Comparison of ENCODE assay signal across 12 mouse cellular contexts in genomic region chr7:101472598-101473558, GRCm38 (mm10). TPM values are rescaled to one million over a fixed set of nuclear protein-coding genes. Genes with fewer than 3 reads are reported as not detected.
DNase-seq lines count a peak whose midpoint lies in the region; ATAC-seq lines count a peak whose summit lies in the region.
"Had no signal": no experiment of that assay in that cellular context is flagged by ENCODE, and none has a peak within 500 bp of the region (broad histone marks: within the 10 kb centered on the region; RNA-seq: fewer than 3 reads in every experiment).

No protein-coding gene starts in this region.

- H3K9me3 ChIP-seq in heart, embryonic 16.5 days (replicated peaks; ENCODE audit: control insufficient read depth, low read length): no peaks in the 10 kb centered on the region
- H3K9me3 ChIP-seq: embryonic facial prominence, embryonic 13.5 days; neural tube, embryonic 15.5 days had no signal

- ATAC-seq in heart, embryonic 16.5 days (replicated peaks; ENCODE audit: extremely low read depth, insufficient read depth, low FRiP score): peak; percentile 49
- no peak for ATAC-seq in megakaryocyte-erythroid progenitor cell, adult 5-6 weeks (replicated peaks; ENCODE audit: low FRiP score, low TSS enrichment, poor library complexity, severe bottlenecking)
- ATAC-seq: activated CD4-positive, CD25-positive, alpha-beta regulatory T cell, adult 4 months had no signal

- DNase-seq in kidney, postnatal 10 days: peak; percentile 54
- DNase-seq in kidney, adult 8-10 months: no peak
- DNase-seq in 3134 (ENCODE audit: extremely low read depth, insufficient read length, low spot score): peak; percentile 71
- DNase-seq in brain, adult 2 months (ENCODE audit: low read depth, low spot score): peak; percentile 38
- DNase-seq in frontal cortex, postnatal 25 days (ENCODE audit: low spot score in 2 of 2): no peak
- DNase-seq in cerebellum, postnatal 25 days: no peak
- DNase-seq: thymus, postnatal 25 days had no signal

- H3K4me2 ChIP-seq in heart, embryonic 16.5 days (ENCODE audit: low read depth, low read length): peak overlapping the region; percentile 11; the same call in 1 of the 2 replicates
- H3K4me2 ChIP-seq: embryonic facial prominence, embryonic 13.5 days; neural tube, embryonic 15.5 days had no signal

- peaks cover 23% of the 10 kb centered on the region for H3K4me1 ChIP-seq in heart, embryonic 16.5 days (ENCODE audit: control insufficient read depth, insufficient read depth, low read length)

- 0 out of 2 replicates have a peak overlapping the region, but pooled peaks have one; percentile 28 for H3K9ac ChIP-seq in heart, embryonic 16.5 days (ENCODE audit: low read length)
- H3K9ac ChIP-seq: embryonic facial prominence, embryonic 13.5 days; neural tube, embryonic 15.5 days had no signal

- peak overlapping the region; percentile 80 for H3K27ac ChIP-seq in heart, embryonic 16.5 days (ENCODE audit: low read length)
- H3K27ac ChIP-seq: embryonic facial prominence, embryonic 13.5 days had no signal

- no peaks in the 10 kb centered on the region for H3K36me3 ChIP-seq in heart, embryonic 16.5 days (ENCODE audit: control insufficient read depth, insufficient read depth)
- H3K36me3 ChIP-seq: embryonic facial prominence, embryonic 13.5 days; neural tube, embryonic 15.5 days had no signal

- H3K4me3 ChIP-seq in heart, embryonic 16.5 days (ENCODE audit: low read length): no peak overlapping the region
- H3K4me3 ChIP-seq: embryonic facial prominence, embryonic 13.5 days; neural tube, embryonic 15.5 days had no signal

- WGBS in heart, embryonic 16.5 days: 25% methylated on average over 10 of the region's 10 CpGs

- no peaks in the 10 kb centered on the region for H3K27me3 ChIP-seq in heart, embryonic 16.5 days (ENCODE audit: control insufficient read depth, insufficient read depth, low read length)
- H3K27me3 ChIP-seq: embryonic facial prominence, embryonic 13.5 days; neural tube, embryonic 15.5 days had no signal

RNA-seq across cellular contexts. Expression of gene Pde2a, which starts 51.4 kb away (rescaled TPM):
- polyA plus RNA-seq in heart, embryonic 16.5 days (2015; fragmentation: Nextera tagmentation; extraction: Ambion mirVana): 12.7 and 21.1 TPM in 2 replicates
- 4.7 and 19.4 TPM in 2 replicates for total RNA-seq in megakaryocyte-erythroid progenitor cell, adult 5-6 weeks (2014; fragmentation: Nextera tagmentation)
- 4.5 and 6.0 TPM in 2 replicates for total RNA-seq in megakaryocyte-erythroid progenitor cell, adult 5-6 weeks (2017)

Comparison
In these comparisons a context has a peak if more than half of its experiments do, and no peak if none do; other contexts are left out.
1. DNase-seq: peak in kidney, postnatal 10 days (single experiment), 3134 (single experiment) and brain, adult 2 months (single experiment); none in kidney, adult 8-10 months (0 of 2), frontal cortex, postnatal 25 days (0 of 2) and cerebellum, postnatal 25 days (0 of 2).